Comparison of ENCODE assay signal across 14 mouse cellular contexts in genomic region chr11:10481007-10481698, GRCm38 (mm10).
"Had no signal": no experiment of that assay in that cellular context is flagged by ENCODE, and none has a peak within 500 bp of the region (broad histone marks: within the 10 kb centered on the region; RNA-seq: fewer than 3 reads in every experiment).

No protein-coding gene starts in this region.

- H3K36me3 ChIP-seq: midbrain, embryonic 12.5 days; midbrain, embryonic 15.5 days; neural tube, embryonic 12.5 days; stomach, embryonic 15.5 days had no signal

- H3K4me1 ChIP-seq: megakaryocyte, embryonic 14.5 days; midbrain, embryonic 12.5 days; midbrain, embryonic 15.5 days; neural tube, embryonic 12.5 days; stomach, embryonic 15.5 days had no signal

- H3K4me2 ChIP-seq: lung, embryonic 14.5 days; midbrain, embryonic 12.5 days; midbrain, embryonic 15.5 days; neural tube, embryonic 12.5 days; stomach, embryonic 15.5 days had no signal

- DNase-seq: lung, adult 18-20 months; lung, embryonic 14.5 days; lung, postnatal 10 days; lung, postnatal 4 days; right cerebral cortex, postnatal 14 days; thymus, postnatal 14 days; thymus, postnatal 36 days had no signal

- H3K4me3 ChIP-seq: megakaryocyte, embryonic 14.5 days; midbrain, embryonic 12.5 days; midbrain, embryonic 15.5 days; neural tube, embryonic 12.5 days; stomach, embryonic 15.5 days had no signal

- ATAC-seq: midbrain, embryonic 15.5 days had no signal

- H3K9ac ChIP-seq: liver, embryonic 14.5 days; lung, embryonic 14.5 days; midbrain, embryonic 12.5 days; midbrain, embryonic 15.5 days; neural tube, embryonic 12.5 days; stomach, embryonic 15.5 days had no signal

- H3K27ac ChIP-seq: liver, embryonic 14.5 days; midbrain, embryonic 12.5 days; midbrain, embryonic 15.5 days; neural tube, embryonic 12.5 days; stomach, embryonic 15.5 days; stomach, postnatal 0 days had no signal

- H3K27me3 ChIP-seq: megakaryocyte, embryonic 14.5 days; midbrain, embryonic 12.5 days; midbrain, embryonic 15.5 days; neural tube, embryonic 12.5 days; stomach, embryonic 15.5 days had no signal

- H3K9me3 ChIP-seq: megakaryocyte, embryonic 14.5 days; midbrain, embryonic 12.5 days; midbrain, embryonic 15.5 days; neural tube, embryonic 12.5 days; stomach, embryonic 15.5 days had no signal
